Mouse (Mus musculus) kidney, embryonic 14.5 days (tissue): Measurements from ENCODE around the gene Gjd3. TPM values are rescaled to one million over a fixed set of nuclear protein-coding genes. Genes with fewer than 3 reads are reported as not detected.
"Not testable (repeated sequence)": the region's sequence is repeated elsewhere in the genome, so short reads cannot be mapped to it uniquely, and the experiment has no call there.

Experiments
- ATAC-seq: fragments of 200-750 bp; cut with Nextera tagmentation; 2 replicates; pipeline ENCODE4 v1.8.0; 2017; ENCODE audit warnings: moderate number of reproducible peaks, mild to moderate bottlenecking, moderate TSS enrichment, moderate library complexity; ENCODE audit not compliant: low FRiP score, low TSS enrichment
- H3K27ac ChIP-seq: fragments of 300-500 bp; sonication (generic); 2 replicates; pipeline ENCODE4 v1.5.1; 2014; ENCODE audit warnings: low read depth, mild to moderate bottlenecking, low read length, moderate library complexity, mixed read lengths
- H3K27me3 ChIP-seq: fragments of 300-500 bp; sonication (generic); 2 replicates; pipeline ENCODE4 v1.6.1; 2014; ENCODE audit warnings: mild to moderate bottlenecking, low read length; ENCODE audit not compliant: control insufficient read depth, insufficient read depth
- H3K36me3 ChIP-seq: fragments of 300-500 bp; sonication (generic); 2 replicates; pipeline ENCODE4 v1.6.1; 2014; ENCODE audit warnings: low read length, mixed read lengths; ENCODE audit not compliant: control insufficient read depth, insufficient read depth
- H3K4me1 ChIP-seq: fragments of 300-500 bp; sonication (generic); 2 replicates; pipeline ENCODE4 v1.6.1; 2014; ENCODE audit warnings: low read length, mixed read lengths; ENCODE audit not compliant: control insufficient read depth, insufficient read depth
- H3K4me2 ChIP-seq: fragments of 300-500 bp; sonication (generic); replicated peaks from 2 replicates; pipeline ENCODE4 v1.6.1; 2014; ENCODE audit warnings: low read depth, mild to moderate bottlenecking, low read length
- H3K4me3 ChIP-seq: fragments of 300-500 bp; sonication (generic); 2 replicates; pipeline ENCODE4 v1.5.1; 2014; ENCODE audit warnings: mild to moderate bottlenecking, low read length
- H3K9ac ChIP-seq: fragments of 300-500 bp; sonication (generic); 2 replicates; pipeline ENCODE4 v1.6.1; 2014; ENCODE audit warnings: low read depth, mild to moderate bottlenecking, low read length, moderate library complexity
- H3K9me3 ChIP-seq: fragments of 300-500 bp; sonication (generic); 2 replicates; pipeline ENCODE4 v1.6.1; 2016; ENCODE audit warnings: low read length; ENCODE audit not compliant: control insufficient read depth
- WGBS: fragments of 180-500 bp; shearing (Covaris S2); extraction: QIAGEN DNeasy Blood & Tissue Kit; methylation state at CpG from one replicate; pipeline ENCODE4 v1.1.7; 2014; 5-methylcytosine and 5-hydroxymethylcytosine counted together
- polyA plus RNA-seq: library from polyadenylated mRNA; unstranded; fragments of >200 nt; fragmentation: Nextera tagmentation; extraction: Ambion mirVana; gene quantifications from 2 replicates; pipeline ENCODE4 v1.2.1, GENCODE M21; 2014

Gene Gjd3
- polyA plus RNA-seq, 1 experiment from 2014 or later = not detected

DNA sequence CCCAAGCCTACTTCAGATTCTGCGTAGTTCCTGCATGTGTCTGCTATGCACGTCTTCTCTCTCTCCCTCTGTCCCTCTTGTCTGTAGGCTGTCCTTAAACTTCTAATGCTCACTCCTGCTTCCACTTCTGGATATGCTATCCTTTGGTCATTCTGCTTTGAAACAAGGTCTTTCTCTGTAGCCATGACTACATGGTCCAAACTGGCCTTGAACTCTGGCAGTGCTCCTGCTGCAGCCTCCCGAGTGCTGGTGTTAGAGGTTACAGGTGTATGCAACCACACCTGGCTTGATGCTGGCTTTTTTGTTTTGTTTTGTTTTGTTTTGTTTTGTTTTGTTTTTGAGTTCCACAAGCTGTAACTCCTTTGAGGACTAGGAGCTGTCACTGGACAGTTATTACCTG is 48.4 kb downstream of the Gjd3 start:
- no peak overlapping the region for H3K4me3 ChIP-seq
- H3K9ac ChIP-seq = no peak overlapping the region
- H3K27ac ChIP-seq = no peak overlapping the region
- peaks cover 67% of the 10 kb centered on the region for H3K4me1 ChIP-seq
- no peak overlapping the region for H3K4me2 ChIP-seq
- WGBS = 84% methylated on average over 3 of the region's 3 CpGs
- ATAC-seq = no peak
- no peaks in the 10 kb centered on the region for H3K9me3 ChIP-seq
- no peaks in the 10 kb centered on the region for H3K36me3 ChIP-seq
- H3K27me3 ChIP-seq = no peaks in the 10 kb centered on the region

DNA sequence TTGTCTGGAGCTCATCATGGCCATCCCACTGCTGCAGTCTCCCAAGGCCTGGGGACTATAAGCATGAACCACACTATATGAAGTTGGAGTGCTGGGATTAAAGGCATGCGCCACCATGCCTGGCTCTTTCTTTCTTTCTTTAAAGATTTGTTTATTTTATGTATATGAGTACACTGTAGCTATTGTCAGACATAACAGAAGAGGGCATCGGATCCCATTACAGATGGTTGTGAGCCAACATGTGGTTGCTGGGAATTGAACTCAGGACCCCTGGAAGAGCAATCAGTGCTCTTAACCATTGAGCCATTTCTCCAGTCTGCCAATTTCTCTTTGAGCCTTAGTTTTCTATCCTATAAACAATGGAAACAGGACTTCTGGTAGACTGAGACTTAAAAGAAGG is 49.0 kb downstream of the Gjd3 start:
- H3K9me3 ChIP-seq, H3K4me3 ChIP-seq, H3K9ac ChIP-seq, H3K4me2 ChIP-seq, ATAC-seq, H3K36me3 ChIP-seq, H3K27me3 ChIP-seq, H3K27ac ChIP-seq: not testable (repeated sequence)
- peaks cover 67% of the 10 kb centered on the region for H3K4me1 ChIP-seq
- WGBS = 96% methylated on average over 2 of the region's 2 CpGs

DNA sequence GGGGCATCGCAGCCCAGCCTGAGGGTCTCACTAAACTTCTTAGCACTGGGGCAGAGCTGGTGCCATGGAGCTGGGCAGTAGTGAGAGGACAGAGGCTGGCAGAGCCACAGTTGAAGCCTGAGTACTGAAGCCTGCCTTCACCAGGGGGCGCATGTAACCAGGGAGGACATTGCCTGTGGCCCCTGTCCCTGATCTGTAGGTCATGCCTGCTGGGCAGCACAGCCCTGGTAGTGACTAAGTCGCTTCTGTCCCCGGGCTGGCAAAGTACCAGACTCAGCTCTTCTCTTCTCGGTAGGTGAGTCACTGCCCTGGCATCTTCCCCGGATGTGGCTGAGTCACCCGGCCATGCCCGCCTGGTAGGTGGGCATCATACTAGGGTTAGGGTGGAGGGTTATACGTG is 49.7 kb downstream of the Gjd3 start:
- 0 out of 2 replicates have a peak overlapping the region, but pooled peaks have one; percentile 42 for H3K27ac ChIP-seq
- H3K4me2 ChIP-seq = peak overlapping the region; percentile 32
- no peaks in the 10 kb centered on the region for H3K36me3 ChIP-seq
- H3K9ac ChIP-seq = no peak overlapping the region; the same call in 1 of the 2 replicates
- no peaks in the 10 kb centered on the region for H3K9me3 ChIP-seq
- no peaks in the 10 kb centered on the region for H3K27me3 ChIP-seq
- ATAC-seq = no peak
- H3K4me1 ChIP-seq = peaks cover 67% of the 10 kb centered on the region
- 43% methylated on average over 9 of the region's 9 CpGs for WGBS
- no peak overlapping the region for H3K4me3 ChIP-seq

DNA sequence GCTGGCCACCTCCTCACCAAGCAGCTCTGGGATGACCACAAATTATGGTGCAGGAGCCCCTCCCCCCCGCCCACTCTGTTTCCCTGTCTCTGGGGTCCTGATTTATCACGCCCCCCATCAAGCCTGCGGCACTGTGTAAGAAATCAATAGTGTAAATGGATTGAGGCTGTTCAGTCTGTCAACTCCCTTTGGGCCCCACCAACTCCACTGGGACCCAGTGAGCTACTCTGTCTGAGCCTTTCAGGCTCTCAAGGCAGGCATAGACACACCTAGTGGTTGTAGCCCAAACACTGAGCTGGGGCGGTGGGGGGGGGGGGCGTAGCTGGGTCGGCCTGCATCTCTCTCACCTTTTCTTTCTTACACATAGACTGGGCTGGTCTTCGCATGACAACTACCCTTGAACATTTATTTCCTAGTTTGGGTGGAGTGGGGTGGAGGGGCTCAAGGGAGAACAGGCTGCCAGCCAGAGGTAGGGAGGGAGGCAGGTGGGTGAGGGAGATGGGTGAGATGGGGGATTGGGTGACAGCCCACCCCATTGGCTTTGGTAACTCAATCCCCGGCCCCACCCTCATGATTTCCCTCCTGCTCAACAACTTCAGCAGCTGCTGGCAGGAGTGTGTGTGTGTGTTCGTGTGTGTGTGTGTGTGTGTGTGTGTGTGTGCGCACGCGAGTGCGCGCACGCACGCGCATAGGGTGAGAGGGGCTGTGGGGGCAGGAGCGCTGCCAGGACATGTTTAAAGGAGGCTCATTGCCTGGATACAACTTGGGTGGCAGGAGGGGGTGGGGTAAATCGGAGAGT is 50.3 kb downstream of the Gjd3 start:
- no peak overlapping the region; the same call in 1 of the 2 replicates for H3K9ac ChIP-seq
- ATAC-seq = peak; percentile 26
- H3K36me3 ChIP-seq = no peaks in the 10 kb centered on the region
- 9% methylated on average over 19 of the region's 19 CpGs for WGBS
- peak overlapping the region; percentile 63; the same call in 1 of the 2 replicates for H3K27ac ChIP-seq
- H3K4me1 ChIP-seq = peaks cover 70% of the 10 kb centered on the region
- H3K9me3 ChIP-seq = no peaks in the 10 kb centered on the region
- peak overlapping the region; percentile 32 for H3K4me2 ChIP-seq
- no peaks in the 10 kb centered on the region for H3K27me3 ChIP-seq
- no peak overlapping the region for H3K4me3 ChIP-seq

Other genes starting within 250 kb of the Gjd3 start
- 28.0 and 31.8 TPM in 2 replicates for gene Thra, start 242.4 kb downstream of the Gjd3 start, polyA plus RNA-seq
- gene Nr1d1, start 207.7 kb downstream of the Gjd3 start, polyA plus RNA-seq = 1.6 and 2.6 TPM in 2 replicates
- 21.6 and 33.7 TPM in 2 replicates for gene Msl1, start 187.5 kb downstream of the Gjd3 start, polyA plus RNA-seq
- 28.1 and 43.1 TPM in 2 replicates for gene Casc3, start 178.1 kb downstream of the Gjd3 start, polyA plus RNA-seq
- 1.6 and 2.4 TPM in 2 replicates for gene Rapgefl1, start 146.2 kb downstream of the Gjd3 start, polyA plus RNA-seq
- gene Wipf2, start 119.4 kb downstream of the Gjd3 start, polyA plus RNA-seq = 6.5 and 6.7 TPM in 2 replicates
- gene Cdc6, start 75.2 kb downstream of the Gjd3 start, polyA plus RNA-seq = 32.5 and 44.1 TPM in 2 replicates
- gene Rara, start 55.2 kb downstream of the Gjd3 start, polyA plus RNA-seq = 27.7 and 36.7 TPM in 2 replicates
- 284 and 300 TPM in 2 replicates for gene Top2a, start 41.2 kb upstream of the Gjd3 start, polyA plus RNA-seq
- gene Igfbp4, start 58.2 kb upstream of the Gjd3 start, polyA plus RNA-seq = 421 and 542 TPM in 2 replicates
- 0.11 and 0.20 TPM in 2 replicates for gene Tns4, start 106.3 kb upstream of the Gjd3 start, polyA plus RNA-seq
- 0.13 TPM in 1 of 2 replicates, not detected in the other for gene Ccr7, start 172.1 kb upstream of the Gjd3 start, polyA plus RNA-seq
- 190 and 229 TPM in 2 replicates for gene Smarce1, start 248.0 kb upstream of the Gjd3 start, polyA plus RNA-seq